Mouse (Mus musculus) limb, embryonic 12.5 days (tissue): Measurements from ENCODE around the gene Hsh2d. TPM values are rescaled to one million over a fixed set of nuclear protein-coding genes. Genes with fewer than 3 reads are reported as not detected.

ENCODE experiments used
- ATAC-seq: fragments of 200-750 bp; cut with Nextera tagmentation; 2 replicates; pipeline ENCODE4 v1.8.0; 2017; ENCODE audit warnings: low read depth, moderate TSS enrichment; ENCODE audit not compliant: insufficient number of reproducible peaks, insufficient read depth, low FRiP score, low TSS enrichment
- H3K27ac ChIP-seq: fragments of 300-500 bp; sonication (generic); 2 replicates; pipeline ENCODE4 v1.5.1; 2016; ENCODE audit warnings: mild to moderate bottlenecking, moderate library complexity
- H3K27me3 ChIP-seq: fragments of 300-500 bp; sonication (generic); 2 replicates; pipeline ENCODE4 v1.6.1; 2016; ENCODE audit warnings: mild to moderate bottlenecking, moderate library complexity
- H3K36me3 ChIP-seq: fragments of 300-500 bp; sonication (generic); 2 replicates; pipeline ENCODE4 v1.6.1; 2016; ENCODE audit warnings: mild to moderate bottlenecking, moderate library complexity
- H3K4me1 ChIP-seq: fragments of 300-500 bp; sonication (generic); replicated peaks from 2 replicates; pipeline ENCODE4 v1.6.1; 2016
- H3K4me2 ChIP-seq: fragments of 300-500 bp; sonication (generic); 2 replicates; pipeline ENCODE4 v1.6.1; 2016; ENCODE audit warnings: mild to moderate bottlenecking, moderate library complexity
- H3K4me3 ChIP-seq: fragments of 300-500 bp; sonication (generic); replicated peaks from 2 replicates; pipeline ENCODE4 v1.5.1; 2016; ENCODE audit warnings: mild to moderate bottlenecking
- H3K9ac ChIP-seq: fragments of 300-500 bp; sonication (generic); replicated peaks from 2 replicates; pipeline ENCODE4 v1.6.1; 2016; ENCODE audit warnings: mild to moderate bottlenecking, moderate library complexity
- H3K9me3 ChIP-seq: fragments of 300-500 bp; sonication (generic); 2 replicates; pipeline ENCODE4 v1.6.1; 2016; ENCODE audit warnings: mild to moderate bottlenecking, moderate library complexity
- WGBS: fragments of 180-500 bp; shearing (Covaris S2); methylation state at CpG from one replicate; pipeline ENCODE4 v1.1.7; 2016; 5-methylcytosine and 5-hydroxymethylcytosine counted together
- polyA plus RNA-seq: library from polyadenylated mRNA; unstranded; fragments of >200 nt; fragmentation: Nextera tagmentation; extraction: Ambion mirVana; gene quantifications from 2 replicates; pipeline ENCODE4 v1.2.1, GENCODE M21; 2016

Hsh2d gene
- polyA plus RNA-seq, result not detected in 2 replicates

- Histone ChIP-seq H3K4me2 (no peak within 1 kb of the TSS), H3K36me3 (no peaks in the 10 kb centered on the region), H3K4me1 (no peaks in the 10 kb centered on the region), H3K27ac (no peak within 1 kb of the TSS), H3K4me3 (no peak within 1 kb of the TSS), H3K9me3 (no peaks in the 10 kb centered on the region), H3K9ac (no peak within 1 kb of the TSS), H3K27me3 (no peaks in the 10 kb centered on the region)
- ATAC-seq, result no peak
- 72% methylated on average over 12 of the region's 12 CpGs for WGBS
These were observed at the start of gene Hsh2d for GRCm38 (mm10) chr8:72189417-72190214. TSS of gene Hsh2d (plus strand) at chr8:72189638.

GRCm38 (mm10) chr8:72143256-72143824 is 46.1 kb upstream of the Hsh2d start:
- Histone ChIP-seq H3K4me1 (no peaks in the 10 kb centered on the region), H3K36me3 (peaks cover 98% of the 10 kb centered on the region), H3K27ac (no peak overlapping the region), H3K4me2 (no peak overlapping the region), H3K9ac (no peak overlapping the region), H3K27me3 (no peaks in the 10 kb centered on the region), H3K9me3 (no peaks in the 10 kb centered on the region), H3K4me3 (no peak overlapping the region)
- no peak for ATAC-seq
- 96% methylated on average over 13 of the region's 13 CpGs for WGBS

DNA sequence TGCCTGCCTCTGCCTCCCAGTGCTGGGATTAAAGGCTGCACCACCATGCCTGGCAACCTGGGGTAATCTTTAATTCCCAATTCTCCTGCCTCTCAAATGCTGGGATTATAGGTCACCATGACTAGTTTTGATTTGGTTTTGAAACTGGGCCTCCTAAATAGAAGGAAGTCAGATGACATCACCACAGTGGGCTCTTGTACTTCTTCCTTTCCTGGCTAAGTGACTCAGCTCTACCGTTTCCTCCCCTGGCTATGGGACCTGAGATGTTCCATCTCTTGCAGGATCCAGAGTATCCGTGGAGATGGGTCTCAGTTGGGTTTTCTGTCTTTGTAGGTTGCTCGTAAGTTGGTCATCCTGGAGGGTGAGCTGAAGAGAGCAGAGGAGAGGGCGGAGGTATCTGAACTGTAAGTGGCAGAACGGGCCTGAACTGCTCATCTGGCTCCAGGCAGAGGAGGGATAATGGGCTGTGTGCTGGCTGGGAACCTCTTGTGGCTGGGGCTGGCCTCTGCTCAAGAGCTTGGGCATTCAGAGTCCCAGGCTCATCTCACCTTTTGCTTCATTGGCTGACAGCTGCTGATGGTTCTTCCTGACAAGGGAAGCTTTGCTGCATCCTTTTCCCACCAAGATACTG is 45.0 kb upstream of the Hsh2d start:
- Histone ChIP-seq H3K4me1 (no peaks in the 10 kb centered on the region), H3K27me3 (no peaks in the 10 kb centered on the region), H3K9me3 (no peaks in the 10 kb centered on the region), H3K4me3 (no peak overlapping the region), H3K27ac (no peak overlapping the region), H3K9ac (no peak overlapping the region), H3K4me2 (no peak overlapping the region), H3K36me3 (peaks cover 96% of the 10 kb centered on the region)
- no peak for ATAC-seq
- 85% methylated on average over 5 of the region's 5 CpGs for WGBS

- Histone ChIP-seq H3K9me3 (no peaks in the 10 kb centered on the region), H3K27me3 (no peaks in the 10 kb centered on the region), H3K36me3 (peaks cover 96% of the 10 kb centered on the region), H3K27ac (no peak overlapping the region), H3K4me2 (no peak overlapping the region), H3K9ac (no peak overlapping the region), H3K4me3 (no peak overlapping the region), H3K4me1 (no peaks in the 10 kb centered on the region)
- WGBS, result 89% methylated on average over 3 of the region's 3 CpGs
- no peak for ATAC-seq
These were observed 43.9 kb upstream of the Hsh2d start for GRCm38 (mm10) chr8:72145511-72145910.

- 0 out of 2 replicates have a peak overlapping the region, but pooled peaks have one; percentile 2 for H3K27ac ChIP-seq
- no peaks in the 10 kb centered on the region for H3K4me1 ChIP-seq
- no peak overlapping the region for H3K4me2 ChIP-seq
- H3K4me3 ChIP-seq, result no peak overlapping the region
- H3K27me3 ChIP-seq, result no peaks in the 10 kb centered on the region
- ATAC-seq, result no peak
- no peaks in the 10 kb centered on the region for H3K9me3 ChIP-seq
- H3K9ac ChIP-seq, result no peak overlapping the region
- peaks cover 96% of the 10 kb centered on the region for H3K36me3 ChIP-seq
- WGBS, result 81% methylated on average over 1 of the region's 1 CpGs
These were observed 43.4 kb upstream of the Hsh2d start for GRCm38 (mm10) chr8:72146056-72146455.

GRCm38 (mm10) chr8:72146556-72146955 is 42.9 kb upstream of the Hsh2d start:
- Histone ChIP-seq H3K4me1 (no peaks in the 10 kb centered on the region), H3K9me3 (no peaks in the 10 kb centered on the region), H3K4me3 (no peak overlapping the region), H3K27ac (0 out of 2 replicates have a peak overlapping the region, but pooled peaks have one; percentile 2), H3K9ac (no peak overlapping the region), H3K4me2 (no peak overlapping the region), H3K27me3 (no peaks in the 10 kb centered on the region), H3K36me3 (peaks cover 96% of the 10 kb centered on the region)
- ATAC-seq, result no peak
- WGBS, result 90% methylated on average over 3 of the region's 3 CpGs

DNA sequence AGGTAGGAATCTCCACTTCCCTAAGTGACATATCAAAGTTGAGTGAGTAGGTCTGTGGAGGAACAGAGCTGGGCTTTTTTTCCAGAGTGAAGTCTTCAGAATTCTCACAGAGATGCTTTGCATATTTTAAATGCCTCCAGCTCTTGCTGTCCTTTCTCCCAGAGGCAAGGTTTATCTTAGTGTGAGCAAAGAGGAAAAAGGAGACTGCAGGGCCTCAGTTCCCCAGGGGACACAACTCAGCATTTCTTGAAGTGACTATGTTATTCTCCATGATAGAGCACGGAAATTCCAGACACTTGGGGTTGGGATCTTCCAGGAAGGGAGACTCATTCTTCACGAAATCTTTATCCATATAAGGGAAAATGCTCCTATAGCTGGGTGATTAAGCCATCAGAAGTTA is 42.2 kb upstream of the Hsh2d start:
- Histone ChIP-seq H3K4me1 (no peaks in the 10 kb centered on the region), H3K27me3 (no peaks in the 10 kb centered on the region), H3K4me2 (no peak overlapping the region), H3K27ac (no peak overlapping the region), H3K9ac (no peak overlapping the region), H3K36me3 (peaks cover 96% of the 10 kb centered on the region), H3K9me3 (no peaks in the 10 kb centered on the region), H3K4me3 (no peak overlapping the region)
- 84% methylated on average over 2 of the region's 2 CpGs for WGBS
- no peak for ATAC-seq

GRCm38 (mm10) chr8:72149056-72149455 is 40.4 kb upstream of the Hsh2d start:
- H3K4me1 ChIP-seq, result no peaks in the 10 kb centered on the region
- no peak overlapping the region for H3K9ac ChIP-seq
- H3K27ac ChIP-seq, result no peak overlapping the region
- no peak for ATAC-seq
- peaks cover 95% of the 10 kb centered on the region for H3K36me3 ChIP-seq
- no peak overlapping the region for H3K4me2 ChIP-seq
- 90% methylated on average over 1 of the region's 1 CpGs for WGBS
- H3K9me3 ChIP-seq, result no peaks in the 10 kb centered on the region
- H3K4me3 ChIP-seq, result no peak overlapping the region
- no peaks in the 10 kb centered on the region for H3K27me3 ChIP-seq

- H3K9me3 ChIP-seq, result no peaks in the 10 kb centered on the region
- H3K4me1 ChIP-seq, result no peaks in the 10 kb centered on the region
- WGBS, result 93% methylated on average over 3 of the region's 3 CpGs
- no peak for ATAC-seq
- H3K4me3 ChIP-seq, result no peak overlapping the region
- H3K4me2 ChIP-seq, result no peak overlapping the region
- peaks cover 74% of the 10 kb centered on the region for H3K36me3 ChIP-seq
- no peak overlapping the region for H3K27ac ChIP-seq
- H3K27me3 ChIP-seq, result no peaks in the 10 kb centered on the region
- H3K9ac ChIP-seq, result no peak overlapping the region
These were observed 37.9 kb upstream of the Hsh2d start for GRCm38 (mm10) chr8:72151418-72152078.

- no peak overlapping the region for H3K4me3 ChIP-seq
- peaks cover 57% of the 10 kb centered on the region for H3K36me3 ChIP-seq
- no peak for ATAC-seq
- H3K4me1 ChIP-seq, result no peaks in the 10 kb centered on the region
- H3K9ac ChIP-seq, result no peak overlapping the region
- no peak overlapping the region for H3K27ac ChIP-seq
- no peaks in the 10 kb centered on the region for H3K9me3 ChIP-seq
- no peaks in the 10 kb centered on the region for H3K27me3 ChIP-seq
- no peak overlapping the region for H3K4me2 ChIP-seq
These were observed 36.1 kb upstream of the Hsh2d start for GRCm38 (mm10) chr8:72153382-72153781.

GRCm38 (mm10) chr8:72158096-72158495 is 31.3 kb upstream of the Hsh2d start:
- Histone ChIP-seq H3K27ac (no peak overlapping the region), H3K9ac (no peak overlapping the region), H3K9me3 (no peaks in the 10 kb centered on the region), H3K4me3 (no peak overlapping the region), H3K36me3 (peaks cover 12% of the 10 kb centered on the region), H3K27me3 (no peaks in the 10 kb centered on the region), H3K4me2 (no peak overlapping the region), H3K4me1 (peaks cover 18% of the 10 kb centered on the region)
- 90% methylated on average over 2 of the region's 2 CpGs for WGBS
- ATAC-seq, result no peak
